Mouse (Mus musculus): ENCODE measurements around the gene Shisal1.

GRCm38 (mm10) chr15:84366574-84366989 is 80.3 kb downstream of the Shisal1 start:
- TF ChIP-seq CHD2 (IDR thresholded peaks at IDR 0.05; ENCODE audit: low read depth, low read length) (no peak), MAFK (IDR thresholded peaks at IDR 0.05; ENCODE audit: insufficient read depth, low read depth, low read length) (no peak), HCFC1 (IDR thresholded peaks at IDR 0.05; ENCODE audit: borderline replicate concordance, insufficient read depth, low read length) (no peak)
